Mouse (Mus musculus): Measurements from ENCODE around the gene Inhbc. TPM values are rescaled to one million over a fixed set of nuclear protein-coding genes. Genes with fewer than 3 reads are reported as not detected.

Gene Inhbc
- total and polyA plus RNA-seq, 3 experiments = not detected

- no peaks in the 10 kb centered on the region for H3K27me3 ChIP-seq (ENCODE audit: control insufficient read depth in 1 of 2, insufficient read depth in 2 of 2, low read length in 2 of 2)
- no peaks in the 10 kb centered on the region for H3K4me1 ChIP-seq (ENCODE audit: control insufficient read depth in 1 of 2, insufficient read depth in 2 of 2, low read length in 2 of 2)
- no peaks in the 10 kb centered on the region; a peak in 1 of 4 replicates for H3K36me3 ChIP-seq (ENCODE audit: control insufficient read depth in 1 of 2, insufficient read depth in 2 of 2, low read length in 2 of 2)
- DNase-seq (ENCODE audit: low read depth, low spot score) = no peak
- no peak overlapping the region for H3K9ac ChIP-seq (ENCODE audit: control insufficient read depth, low read depth, low read length, poor library complexity, severe bottlenecking)
- no peak overlapping the region for H3K4me3 ChIP-seq (ENCODE audit: control insufficient read depth in 1 of 2, insufficient read depth in 1 of 2, low read depth in 2 of 2, low read length in 2 of 2)
- no peaks in the 10 kb centered on the region for H3K9me3 ChIP-seq (replicated peaks; ENCODE audit: insufficient read depth, low read length)
- no peaks in the 10 kb centered on the region for H3K79me2 ChIP-seq (ENCODE audit: control insufficient read depth, insufficient read depth, low read length, poor library complexity)
- TF ChIP-seq E2F4 (IDR thresholded peaks at IDR 0.05; ENCODE audit: borderline replicate concordance, low read depth, low read length) (no peak), TAL1 (IDR thresholded peaks at IDR 0.05; ENCODE audit: low read length) (no peak), BHLHE40 (IDR thresholded peaks at IDR 0.05; ENCODE audit: borderline replicate concordance, low read depth, low read length) (no peak), SMC3 (IDR thresholded peaks at IDR 0.05; ENCODE audit: low read depth, low read length) (no peak), POLR2AphosphoS5 (IDR thresholded peaks at IDR 0.05; ENCODE audit: borderline replicate concordance, low read depth, low read length) (no peak), POLR2A (IDR thresholded peaks at IDR 0.05; ENCODE audit: control insufficient read depth in 1 of 2, insufficient read depth in 1 of 2, low read depth in 1 of 2, low read length in 2 of 2, poor library complexity in 1 of 2) (no peak), HCFC1 (IDR thresholded peaks at IDR 0.05; ENCODE audit: low read depth, low read length) (no peak), TCF12 (IDR thresholded peaks at IDR 0.05; ENCODE audit: low read depth, low read length) (no peak), KAT2A (conservative IDR thresholded peaks at IDR 0.05; ENCODE audit: low read depth, low read length) (no peak), MYB (IDR thresholded peaks at IDR 0.05; ENCODE audit: low read depth, low read length) (no peak), CTCF (IDR thresholded peaks at IDR 0.05 in 2 of 3, conservative IDR thresholded peaks at IDR 0.05 in 1 of 3; ENCODE audit: control insufficient read depth in 1 of 3, insufficient read depth in 1 of 3, low read depth in 2 of 3, low read length in 3 of 3, poor library complexity in 1 of 3, severe bottlenecking in 1 of 3) (no peak), MYC (IDR thresholded peaks at IDR 0.05; ENCODE audit: low read depth, low read length) (no peak), MEF2A (IDR thresholded peaks at IDR 0.05; ENCODE audit: extremely low read depth, insufficient replicate concordance, low read depth, low read length, poor library complexity, severe bottlenecking) (no peak), NRF1 (IDR thresholded peaks at IDR 0.05; ENCODE audit: insufficient read depth, low read depth, low read length, poor library complexity, severe bottlenecking) (no peak), ZNF384 (IDR thresholded peaks at IDR 0.05; ENCODE audit: low read depth, low read length) (no peak), USF1 (IDR thresholded peaks at IDR 0.05; ENCODE audit: low read depth, low read length) (no peak)
- no peak overlapping the region for H3K27ac ChIP-seq (ENCODE audit: control insufficient read depth, low read depth, low read length)
These were observed 37.2 kb upstream of the Inhbc start for GRCm38 (mm10) chr10:127407391-127407790.

GRCm38 (mm10) chr10:127404701-127405100, 34.5 kb upstream of the Inhbc start:
- H3K27me3 ChIP-seq (ENCODE audit: control insufficient read depth in 1 of 2, insufficient read depth in 2 of 2, low read length in 2 of 2) = no peaks in the 10 kb centered on the region
- TF ChIP-seq GATA1 (IDR thresholded peaks at IDR 0.05; ENCODE audit: low read depth, low read length) = no peak
- no peak for TF ChIP-seq ZMIZ1 (IDR thresholded peaks at IDR 0.05; ENCODE audit: low read depth, low read length)
- TF ChIP-seq ZNF384 (IDR thresholded peaks at IDR 0.05; ENCODE audit: low read depth, low read length) = no peak
- no peak for TF ChIP-seq RAD21 (IDR thresholded peaks at IDR 0.05; ENCODE audit: low read depth, low read length)
- TF ChIP-seq RCOR1 (IDR thresholded peaks at IDR 0.05; ENCODE audit: low read depth, low read length) = no peak
- no peak for TF ChIP-seq EP300 (IDR thresholded peaks at IDR 0.05; ENCODE audit: low read depth in 1 of 2, low read length in 2 of 2)
- TF ChIP-seq JUND (IDR thresholded peaks at IDR 0.05; ENCODE audit: low read depth, low read length) = no peak
- TF ChIP-seq USF2 (IDR thresholded peaks at IDR 0.05; ENCODE audit: borderline replicate concordance in 1 of 2, insufficient read depth in 1 of 2, low read depth in 1 of 2, low read length in 2 of 2) = no peak
- no peak for TF ChIP-seq POLR2AphosphoS5 (IDR thresholded peaks at IDR 0.05; ENCODE audit: borderline replicate concordance, low read depth, low read length)
- no peak for TF ChIP-seq MEF2A (IDR thresholded peaks at IDR 0.05; ENCODE audit: extremely low read depth, insufficient replicate concordance, low read depth, low read length, poor library complexity, severe bottlenecking)
- no peak overlapping the region for H3K27ac ChIP-seq (ENCODE audit: control insufficient read depth, low read depth, low read length)
- no peaks in the 10 kb centered on the region for H3K9me3 ChIP-seq (replicated peaks; ENCODE audit: insufficient read depth, low read length)
- H3K9ac ChIP-seq (ENCODE audit: control insufficient read depth, low read depth, low read length, poor library complexity, severe bottlenecking) = no peak overlapping the region
- no peaks in the 10 kb centered on the region for H3K79me2 ChIP-seq (ENCODE audit: control insufficient read depth, insufficient read depth, low read length, poor library complexity)
- H3K4me3 ChIP-seq (ENCODE audit: control insufficient read depth in 1 of 2, insufficient read depth in 1 of 2, low read depth in 2 of 2, low read length in 2 of 2) = no peak overlapping the region
- H3K4me1 ChIP-seq (ENCODE audit: control insufficient read depth in 1 of 2, insufficient read depth in 2 of 2, low read length in 2 of 2) = no peaks in the 10 kb centered on the region
- no peak for DNase-seq (ENCODE audit: low read depth, low spot score)
- peaks cover 0 to 3% of the 10 kb centered on the region in 2 experiments; a peak in 2 of 4 replicates for H3K36me3 ChIP-seq (ENCODE audit: control insufficient read depth in 1 of 2, insufficient read depth in 2 of 2, low read length in 2 of 2)
